Mouse (Mus musculus): ENCODE measurements around the gene Crybg1. TPM values are rescaled to one million over a fixed set of nuclear protein-coding genes. Genes with fewer than 3 reads are reported as not detected.

Crybg1 gene
- total and polyA plus RNA-seq, 3 experiments, result 3.9 to 6.6 (median 5.2) TPM

DNA sequence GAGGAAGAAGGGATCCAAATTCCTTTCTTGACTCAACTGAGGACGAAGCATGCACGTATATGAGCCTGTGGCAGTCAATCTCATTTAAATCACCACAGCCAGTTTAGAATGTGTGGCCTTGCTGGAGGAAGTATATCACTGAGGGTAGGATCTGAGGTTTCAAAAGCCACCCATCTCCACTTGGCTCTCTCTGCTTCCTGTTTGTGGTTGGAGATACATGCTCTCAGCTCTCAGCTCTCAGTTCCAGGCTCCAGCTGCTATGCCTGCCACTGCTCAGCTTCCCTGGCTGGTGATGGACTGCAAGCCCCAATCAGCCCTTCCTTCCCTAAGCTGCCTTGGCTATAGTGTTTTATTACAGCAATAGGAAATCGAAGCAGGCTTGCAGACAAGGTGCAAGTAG, 119.1 kb downstream of the Crybg1 start:
- H3K4me1 ChIP-seq (ENCODE audit: control insufficient read depth in 1 of 2, insufficient read depth in 2 of 2), result peaks cover 3 to 12% of the 10 kb centered on the region in 2 experiments; a peak in 3 of 4 replicates
- H3K9me3 ChIP-seq (replicated peaks; ENCODE audit: low read length), result peaks cover 6% of the 10 kb centered on the region
- 0 out of 2 replicates have a peak overlapping the region, but pooled peaks have one; percentile 4 for H3K4me2 ChIP-seq (ENCODE audit: insufficient read depth, low read depth, poor library complexity, severe bottlenecking)
- H3K79me2 ChIP-seq (replicated peaks; ENCODE audit: control insufficient read depth, extremely low read depth, insufficient read depth, poor library complexity, severe bottlenecking), result no peaks in the 10 kb centered on the region
- peak; percentile 30 for DNase-seq (ENCODE audit: extremely low read depth)
- TF ChIP-seq ZKSCAN1 (IDR thresholded peaks at IDR 0.05; ENCODE audit: borderline replicate concordance, low read depth, low read length), result no peak
- no peak for TF ChIP-seq CTCF (conservative IDR thresholded peaks at IDR 0.05 in 1 of 2, IDR thresholded peaks at IDR 0.05 in 1 of 2; ENCODE audit: low read depth in 2 of 2, low read length in 2 of 2)
- TF ChIP-seq SIN3A (IDR thresholded peaks at IDR 0.05; ENCODE audit: low read length), result no peak
- TF ChIP-seq USF1 (IDR thresholded peaks at IDR 0.05; ENCODE audit: low read depth, low read length), result no peak
- no peak for TF ChIP-seq NELFE (IDR thresholded peaks at IDR 0.05; ENCODE audit: low read depth, low read length)
- TF ChIP-seq PAX5 (IDR thresholded peaks at IDR 0.05; ENCODE audit: low read length), result no peak
- no peak for TF ChIP-seq ETS1 (conservative IDR thresholded peaks at IDR 0.05; ENCODE audit: low read depth, low read length)
- TF ChIP-seq HCFC1 (IDR thresholded peaks at IDR 0.05; ENCODE audit: low read depth, low read length), result no peak
- TF ChIP-seq BHLHE40 (IDR thresholded peaks at IDR 0.05; ENCODE audit: low read depth, low read length), result no peak
- no peak for TF ChIP-seq MAZ (IDR thresholded peaks at IDR 0.05; ENCODE audit: low read depth, low read length)
- H3K4me3 ChIP-seq (replicated peaks in 1 of 3; ENCODE audit: low read depth in 2 of 3, low read length in 2 of 3, poor library complexity in 1 of 3), result no peak overlapping the region
- no peak overlapping the region for H3K27ac ChIP-seq (ENCODE audit: insufficient read depth, low read depth)
- no peak overlapping the region for H3K9ac ChIP-seq (ENCODE audit: insufficient read depth, low read depth)
- H3K27me3 ChIP-seq (replicated peaks), result no peaks in the 10 kb centered on the region
- in situ Hi-C loops (cut with MboI; ENCODE audit: low pct_ligation_motif_present, low pct_unique_long_range_greater_than_20kb, low sequenced_read_pairs), result no loop called here
- no peaks in the 10 kb centered on the region for H3K36me3 ChIP-seq (replicated peaks in 1 of 2; ENCODE audit: control insufficient read depth in 1 of 2, insufficient read depth in 1 of 2, low read length in 1 of 2)
- dilution Hi-C loops (cut with MboI; ENCODE audit: extremely low pct_ligation_motif_present, extremely low pct_unique_long_range_greater_than_20kb, low sequenced_read_pairs), result no loop called here

DNA sequence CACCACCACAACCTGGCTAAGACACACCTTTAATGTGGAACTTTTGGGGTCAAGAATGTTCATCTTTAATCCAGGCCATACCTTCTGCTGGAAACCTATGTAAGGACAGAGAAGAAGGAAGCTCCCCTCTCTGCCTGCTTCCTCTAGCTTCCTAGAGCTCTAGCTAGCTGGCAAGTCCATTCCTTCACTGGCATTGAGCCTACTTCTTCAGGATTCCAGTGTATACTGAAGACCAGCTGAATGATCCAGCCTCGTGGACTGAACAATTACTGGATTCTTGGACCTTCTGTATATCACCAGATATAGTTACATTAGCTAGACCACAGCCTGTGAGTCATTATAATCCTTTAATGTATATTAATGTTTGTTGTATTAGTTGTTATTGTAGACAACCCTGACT, 121.4 kb downstream of the Crybg1 start:
- Histone ChIP-seq H3K79me2 (replicated peaks; ENCODE audit: control insufficient read depth, extremely low read depth, insufficient read depth, poor library complexity, severe bottlenecking) (no peaks in the 10 kb centered on the region), H3K9me3 (replicated peaks; ENCODE audit: low read length) (no peaks in the 10 kb centered on the region), H3K36me3 (replicated peaks in 1 of 2; ENCODE audit: control insufficient read depth in 1 of 2, insufficient read depth in 1 of 2, low read length in 1 of 2) (no peaks in the 10 kb centered on the region), H3K4me2 (ENCODE audit: insufficient read depth, low read depth, poor library complexity, severe bottlenecking) (no peak overlapping the region), H3K27ac (ENCODE audit: insufficient read depth, low read depth) (no peak overlapping the region), H3K9ac (ENCODE audit: insufficient read depth, low read depth) (no peak overlapping the region), H3K4me1 (ENCODE audit: control insufficient read depth in 1 of 2, insufficient read depth in 2 of 2) (peaks cover 3 to 12% of the 10 kb centered on the region in 2 experiments; a peak in 3 of 4 replicates), H3K4me3 (replicated peaks in 1 of 3; ENCODE audit: low read depth in 2 of 3, low read length in 2 of 3, poor library complexity in 1 of 3) (no peak overlapping the region), H3K27me3 (replicated peaks) (no peaks in the 10 kb centered on the region)
- dilution Hi-C loops (cut with MboI; ENCODE audit: extremely low pct_ligation_motif_present, extremely low pct_unique_long_range_greater_than_20kb, low sequenced_read_pairs) (no loop called here), in situ Hi-C loops (cut with MboI; ENCODE audit: low pct_ligation_motif_present, low pct_unique_long_range_greater_than_20kb, low sequenced_read_pairs) (no loop called here)
- no peak for DNase-seq (ENCODE audit: extremely low read depth)
- TF ChIP-seq MAX (IDR thresholded peaks at IDR 0.05; ENCODE audit: low read length) (no peak), GABPA (IDR thresholded peaks at IDR 0.05; ENCODE audit: insufficient replicate concordance, low read depth, low read length) (no peak), ZNF384 (IDR thresholded peaks at IDR 0.05; ENCODE audit: low read depth, low read length) (no peak), MYC (IDR thresholded peaks at IDR 0.05; ENCODE audit: low read depth, low read length) (no peak), ZKSCAN1 (IDR thresholded peaks at IDR 0.05; ENCODE audit: borderline replicate concordance, low read depth, low read length) (no peak), SMC3 (IDR thresholded peaks at IDR 0.05; ENCODE audit: low read depth, low read length) (no peak), EP300 (IDR thresholded peaks at IDR 0.05; ENCODE audit: low read length) (no peak), TBP (conservative IDR thresholded peaks at IDR 0.05; ENCODE audit: low read depth, low read length) (no peak)
